Mouse (Mus musculus) CH12F3 (cell line): Measurements from ENCODE around the gene Npvf.
"Not testable (repeated sequence)": the region's sequence is repeated elsewhere in the genome, so short reads cannot be mapped to it uniquely, and the experiment has no call there.

Source experiments
- in situ Hi-C: fragments of 300-500 bp; cut with MboI; formaldehyde crosslinking; loops from 2 replicates; pipeline ENCODE4 v1.14.3; 2020; ENCODE audit warnings: low sequenced_read_pairs

Npvf gene

GRCm38 (mm10) chr6:50641898-50642297, 12.3 kb downstream of the Npvf start:
- in situ Hi-C loops: no loop called here

- in situ Hi-C loops: no loop called here
These were observed 13.9 kb downstream of the Npvf start for GRCm38 (mm10) chr6:50640377-50640776.

- in situ Hi-C loops: no loop called here
These were observed 14.6 kb downstream of the Npvf start for GRCm38 (mm10) chr6:50639656-50640055.

GRCm38 (mm10) chr6:50626170-50626569, 28.1 kb downstream of the Npvf start:
- in situ Hi-C loops: not testable (repeated sequence)

- in situ Hi-C loops: not testable (repeated sequence)
These were observed 36.0 kb downstream of the Npvf start for GRCm38 (mm10) chr6:50618273-50618672.

- in situ Hi-C loops: no loop called here
These were observed 52.6 kb downstream of the Npvf start for GRCm38 (mm10) chr6:50601620-50602019.
